Mouse (Mus musculus) neural tube, embryonic 15.5 days (tissue): ENCODE results near the gene Pdcd1. TPM values are rescaled to one million over a fixed set of nuclear protein-coding genes. Genes with fewer than 3 reads are reported as not detected.
"Not testable (repeated sequence)": the region's sequence is repeated elsewhere in the genome, so short reads cannot be mapped to it uniquely, and the experiment has no call there.

Experiments
- ATAC-seq: fragments of 200-750 bp; cut with Nextera tagmentation; 2 replicates; pipeline ENCODE4 v1.8.0; 2017; ENCODE audit warnings: mild to moderate bottlenecking, moderate TSS enrichment, moderate library complexity; ENCODE audit not compliant: low FRiP score
- H3K27ac ChIP-seq: fragments of 300-500 bp; sonication (generic); replicated peaks from 2 replicates; pipeline ENCODE4 v1.5.1; 2015; ENCODE audit warnings: mild to moderate bottlenecking, inconsistent platforms
- H3K27me3 ChIP-seq: fragments of 300-500 bp; sonication (generic); replicated peaks from 2 replicates; pipeline ENCODE4 v1.6.1; 2015; ENCODE audit warnings: inconsistent platforms
- H3K36me3 ChIP-seq: fragments of 300-500 bp; sonication (generic); 2 replicates; pipeline ENCODE4 v1.6.1; 2015; ENCODE audit warnings: inconsistent platforms
- H3K4me1 ChIP-seq: fragments of 300-500 bp; sonication (generic); 2 replicates; pipeline ENCODE4 v1.6.1; 2015; ENCODE audit warnings: inconsistent platforms
- H3K4me2 ChIP-seq: fragments of 300-500 bp; sonication (generic); 2 replicates; pipeline ENCODE4 v1.6.1; 2015; ENCODE audit warnings: inconsistent platforms, mild to moderate bottlenecking, moderate library complexity
- H3K4me3 ChIP-seq: fragments of 300-500 bp; sonication (generic); replicated peaks from 2 replicates; pipeline ENCODE4 v1.5.1; 2015; ENCODE audit warnings: mild to moderate bottlenecking, inconsistent platforms
- H3K9ac ChIP-seq: fragments of 300-500 bp; sonication (generic); replicated peaks from 2 replicates; pipeline ENCODE4 v1.6.1; 2015; ENCODE audit warnings: mild to moderate bottlenecking, inconsistent platforms
- H3K9me3 ChIP-seq: fragments of 300-500 bp; sonication (generic); replicated peaks from 2 replicates; pipeline ENCODE4 v1.6.1; 2016; ENCODE audit warnings: inconsistent platforms
- WGBS: fragments of 180-500 bp; shearing (Covaris S2); methylation state at CpG from one replicate; pipeline ENCODE4 v1.1.7; 2015; ENCODE audit warnings: mixed read lengths; 5-methylcytosine and 5-hydroxymethylcytosine counted together
- polyA plus RNA-seq: library from polyadenylated mRNA; unstranded; fragments of >200 nt; fragmentation: Nextera tagmentation; extraction: Ambion mirVana; gene quantifications from 2 replicates; pipeline ENCODE4 v1.2.1, GENCODE M21; 2015

Pdcd1 gene
- polyA plus RNA-seq, 1 experiment from 2014 or later = not detected

DNA sequence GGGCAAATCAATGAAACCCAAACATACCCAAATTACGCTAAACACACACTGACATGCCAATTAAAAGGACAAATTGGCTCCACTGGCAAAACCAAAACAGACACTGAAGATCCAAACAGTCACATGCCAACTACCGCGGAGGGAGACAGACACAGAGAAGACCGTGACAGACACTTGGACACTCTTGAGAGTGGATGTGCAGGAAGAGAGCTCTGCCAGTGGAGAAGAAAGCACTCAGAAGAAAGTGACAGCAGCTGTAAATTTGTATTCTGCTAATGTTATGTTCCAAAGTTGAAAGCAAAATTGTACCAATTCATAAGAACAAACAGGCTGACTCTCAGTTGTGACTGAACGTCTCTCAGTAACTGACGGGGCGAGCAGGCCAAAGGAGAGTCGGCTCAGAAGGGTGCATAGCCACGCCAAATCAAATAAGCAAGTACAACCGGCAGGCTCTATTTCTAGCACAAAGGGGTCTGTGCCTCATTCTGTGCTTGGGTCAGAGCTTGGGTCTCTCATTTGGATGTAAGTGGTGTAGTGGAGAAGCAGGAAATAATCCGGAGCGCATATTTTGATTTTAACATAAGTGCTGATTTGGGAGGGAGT is 24.7 kb downstream of the Pdcd1 start:
- Histone ChIP-seq H3K9me3 (no peaks in the 10 kb centered on the region), H3K27ac (no peak overlapping the region), H3K4me1 (no peaks in the 10 kb centered on the region), H3K36me3 (no peaks in the 10 kb centered on the region), H3K4me3 (no peak overlapping the region), H3K4me2 (no peak overlapping the region), H3K9ac (no peak overlapping the region), H3K27me3 (no peaks in the 10 kb centered on the region)
- 80% methylated on average over 12 of the region's 12 CpGs for WGBS
- no peak for ATAC-seq

DNA sequence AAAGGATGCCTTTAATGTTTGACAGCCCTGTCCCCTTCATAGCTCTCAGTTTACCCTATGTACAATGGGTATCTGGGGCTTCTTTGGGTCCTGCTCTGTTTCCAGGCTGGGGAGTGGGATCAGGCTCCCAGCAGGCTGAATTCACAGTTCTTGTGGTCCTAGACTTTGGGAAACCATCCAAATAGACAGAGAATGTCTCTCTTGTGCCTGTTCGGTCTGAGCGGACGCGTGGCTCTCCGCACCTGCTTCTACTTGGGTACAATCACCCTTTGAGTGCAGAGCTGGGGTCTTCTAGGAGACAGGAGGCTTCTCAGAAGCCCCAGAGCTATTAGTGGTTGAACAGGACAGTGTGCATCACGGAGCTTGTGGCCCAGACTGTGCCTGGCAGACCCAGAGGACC is 32.2 kb downstream of the Pdcd1 start, which contains the start of gene Neu4:
Neu4 (plus strand) TSS at position 301 of the 400 bp plus-strand sequence.
- H3K27me3 ChIP-seq = no peaks in the 10 kb centered on the region

DNA sequence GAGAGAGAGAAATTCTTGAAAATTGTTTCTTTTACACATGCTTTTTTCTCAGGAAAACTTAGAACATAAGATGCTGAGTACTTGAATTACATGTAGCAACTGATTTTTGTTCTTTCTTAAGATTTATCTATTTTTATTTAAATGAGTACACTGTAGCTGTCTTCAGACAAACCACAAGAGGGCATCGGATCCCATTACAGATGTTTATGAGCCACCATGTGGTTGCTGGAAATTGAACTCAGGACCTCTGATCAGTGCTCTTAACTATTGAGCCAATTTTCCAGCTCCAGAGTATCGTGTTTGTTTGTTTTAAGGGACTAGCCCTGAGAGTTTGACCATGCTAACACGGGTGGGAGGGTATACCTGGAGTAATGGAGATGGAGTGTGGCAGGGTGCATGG is 40.7 kb downstream of the Pdcd1 start:
- no peaks in the 10 kb centered on the region for H3K4me1 ChIP-seq
- H3K27ac ChIP-seq = no peak overlapping the region
- WGBS = 74% methylated on average over 3 of the region's 3 CpGs
- H3K27me3 ChIP-seq = no peaks in the 10 kb centered on the region
- no peak overlapping the region for H3K4me3 ChIP-seq
- H3K36me3 ChIP-seq = no peaks in the 10 kb centered on the region
- no peak overlapping the region for H3K9ac ChIP-seq
- no peak for ATAC-seq
- no peaks in the 10 kb centered on the region for H3K9me3 ChIP-seq
- H3K4me2 ChIP-seq = no peak overlapping the region

More for the DNA sequence above, 32.2 kb downstream of the Pdcd1 start, which contains the start of gene Neu4:
- Histone ChIP-seq H3K4me2 (no peak within 1 kb of the TSS), H3K4me1 (no peaks in the 10 kb centered on the region), H3K9me3 (no peaks in the 10 kb centered on the region), H3K36me3 (no peaks in the 10 kb centered on the region), H3K9ac (no peak within 1 kb of the TSS), H3K27ac (no peak within 1 kb of the TSS), H3K4me3 (no peak within 1 kb of the TSS)
- 84% methylated on average over 6 of the region's 6 CpGs for WGBS
- no peak for ATAC-seq

DNA sequence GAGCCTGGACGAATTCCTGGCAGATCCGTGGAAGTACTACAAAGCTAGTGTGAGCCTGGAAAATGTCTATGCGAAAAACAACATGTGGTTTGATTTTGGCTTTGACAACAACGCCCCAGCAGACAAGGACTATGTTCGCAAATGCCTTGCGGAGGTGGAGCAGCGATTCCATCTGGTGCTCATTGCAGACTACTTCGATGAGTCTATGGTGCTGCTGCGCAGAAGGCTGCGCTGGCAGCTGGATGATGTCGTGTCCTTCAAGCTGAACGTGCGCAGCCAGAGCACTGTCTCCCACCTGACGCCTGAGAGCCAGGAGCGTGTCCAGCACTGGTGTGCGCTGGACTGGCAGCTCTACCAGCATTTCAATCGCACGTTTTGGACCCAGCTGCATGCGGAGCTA is 43.5 kb downstream of the Pdcd1 start:
- not testable (repeated sequence) for H3K36me3 ChIP-seq, H3K9me3 ChIP-seq, H3K27me3 ChIP-seq, H3K4me2 ChIP-seq, H3K9ac ChIP-seq, H3K4me1 ChIP-seq, H3K27ac ChIP-seq, ATAC-seq, H3K4me3 ChIP-seq
- WGBS = 94% methylated on average over 16 of the region's 19 CpGs

DNA sequence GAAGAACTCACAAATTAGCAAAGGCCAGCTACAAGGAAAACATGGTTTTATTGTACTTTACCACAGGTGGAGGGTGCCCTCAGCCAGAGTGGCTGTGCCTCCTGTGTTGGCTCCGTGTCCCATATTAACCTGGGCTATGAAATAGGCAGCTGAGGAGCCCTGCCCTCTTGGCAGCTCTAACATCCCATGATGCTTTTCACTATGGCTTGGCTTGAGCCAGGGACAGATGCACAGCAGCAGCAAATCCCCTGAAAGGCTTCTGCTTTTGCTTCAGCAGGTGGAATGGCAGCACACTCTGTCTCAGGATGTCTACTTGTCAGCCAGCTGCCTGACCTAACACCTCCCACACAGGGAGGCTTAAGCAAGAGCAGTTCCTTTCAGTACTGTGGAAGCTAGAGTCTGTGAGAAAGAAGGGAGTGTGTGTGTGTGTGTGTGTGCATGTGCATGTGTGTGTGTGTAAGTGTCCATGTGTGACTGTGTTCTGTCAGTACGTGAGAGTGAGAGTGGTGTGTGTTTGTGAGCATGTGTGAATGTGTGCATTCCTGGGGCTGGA is 46.3 kb downstream of the Pdcd1 start:
- not testable (repeated sequence) for H3K4me3 ChIP-seq, H3K27me3 ChIP-seq, H3K9me3 ChIP-seq, H3K36me3 ChIP-seq, H3K27ac ChIP-seq, ATAC-seq, H3K4me2 ChIP-seq, H3K9ac ChIP-seq, H3K4me1 ChIP-seq
- WGBS = 78% methylated on average over 2 of the region's 2 CpGs

DNA sequence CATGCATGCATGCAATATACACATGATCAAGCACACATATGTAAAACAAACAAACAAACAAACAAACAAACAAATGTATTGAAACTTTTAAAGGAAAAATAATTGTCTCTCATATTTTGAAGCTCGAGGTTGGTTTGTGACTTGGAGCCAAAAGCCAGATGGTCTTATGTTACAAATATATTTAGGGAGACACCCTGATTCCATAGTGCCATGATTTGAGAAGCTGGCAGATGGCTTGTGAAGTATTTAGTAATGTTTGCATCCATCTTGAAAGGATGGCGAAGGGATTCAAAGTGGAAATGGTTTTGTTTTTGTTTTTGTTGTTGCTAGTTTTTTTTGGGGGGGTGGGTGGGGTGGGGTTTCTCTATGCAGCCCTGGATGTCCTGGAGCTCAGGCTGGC is 51.3 kb downstream of the Pdcd1 start:
- H3K4me1 ChIP-seq = no peaks in the 10 kb centered on the region
- H3K27me3 ChIP-seq = no peaks in the 10 kb centered on the region
- no peaks in the 10 kb centered on the region for H3K36me3 ChIP-seq
- H3K9me3 ChIP-seq = no peaks in the 10 kb centered on the region
- no peak for ATAC-seq
- no peak overlapping the region for H3K9ac ChIP-seq
- no peak overlapping the region for H3K4me2 ChIP-seq
- H3K4me3 ChIP-seq = no peak overlapping the region
- WGBS = 81% methylated on average over 2 of the region's 2 CpGs
- no peak overlapping the region for H3K27ac ChIP-seq

DNA sequence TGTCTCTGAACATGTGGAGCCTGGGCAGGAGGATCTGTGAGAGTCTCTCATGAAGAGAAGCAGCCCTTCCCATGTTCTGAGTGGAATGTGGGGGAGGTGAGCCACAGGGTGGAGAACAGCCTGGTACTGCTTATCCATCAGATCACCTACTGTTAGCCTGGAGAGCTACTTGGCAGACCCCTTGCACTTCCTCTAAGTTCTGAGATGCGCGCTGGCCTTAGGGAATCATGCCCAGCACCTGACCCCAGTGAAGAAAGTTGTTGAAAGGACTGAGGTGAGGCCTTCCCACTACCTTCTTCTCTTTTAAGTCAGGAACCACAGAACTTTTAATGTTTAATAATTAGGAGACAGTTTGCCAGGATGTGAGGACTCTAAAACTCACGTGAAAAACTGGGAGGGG is 60.9 kb downstream of the Pdcd1 start:
- not testable (repeated sequence) for H3K4me3 ChIP-seq, H3K4me2 ChIP-seq, H3K9ac ChIP-seq, H3K4me1 ChIP-seq, H3K36me3 ChIP-seq, H3K9me3 ChIP-seq, H3K27ac ChIP-seq, ATAC-seq, H3K27me3 ChIP-seq
- WGBS = 85% methylated on average over 3 of the region's 3 CpGs

DNA sequence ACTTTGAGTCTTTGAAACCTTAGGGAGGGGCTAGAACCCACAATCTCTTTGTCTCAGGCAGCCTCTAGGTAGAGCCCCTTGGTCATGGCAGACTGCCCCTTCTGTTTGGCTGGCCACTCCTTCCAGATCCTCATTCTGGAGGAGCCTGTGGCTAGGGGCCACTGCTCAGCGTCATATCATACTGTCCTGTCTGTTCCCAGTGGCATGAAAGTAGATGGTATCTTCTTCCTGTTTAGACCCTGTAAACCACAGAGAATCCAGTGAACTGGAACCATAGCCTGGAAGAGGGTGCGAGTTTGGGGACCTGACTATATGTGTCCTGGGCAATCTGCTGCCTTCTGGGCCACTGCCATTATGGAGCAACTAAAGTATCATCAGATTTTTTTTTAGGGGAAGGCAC is 61.3 kb downstream of the Pdcd1 start:
- WGBS = 77% methylated on average over 2 of the region's 2 CpGs

DNA sequence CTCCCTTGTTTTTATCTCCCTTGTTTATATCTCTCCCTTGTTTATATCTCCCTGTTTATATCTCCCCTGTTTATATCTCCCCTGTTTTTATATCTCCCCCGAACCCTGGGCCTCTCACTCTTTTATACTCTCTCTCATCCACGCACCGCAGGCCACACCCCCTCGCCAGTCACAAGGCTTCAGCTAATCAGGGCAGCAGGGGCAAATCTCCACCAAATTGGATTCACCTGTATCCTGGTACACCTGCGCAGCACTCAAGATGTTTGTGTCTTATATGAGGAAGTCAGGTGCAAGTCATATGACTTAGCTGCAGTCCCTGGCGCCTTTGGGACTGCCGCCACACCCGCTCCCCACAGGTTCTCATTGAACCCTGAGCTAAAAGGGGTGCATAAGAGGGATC is 62.1 kb downstream of the Pdcd1 start, which contains the start of gene Gal3st2c:
Gal3st2c (plus strand) TSS at position 301 of the 400 bp plus-strand sequence.
- not testable (repeated sequence) for H3K36me3 ChIP-seq, H3K27me3 ChIP-seq, H3K9ac ChIP-seq, H3K4me1 ChIP-seq, H3K9me3 ChIP-seq, H3K27ac ChIP-seq, H3K4me3 ChIP-seq, ATAC-seq, H3K4me2 ChIP-seq
- 94% methylated on average over 7 of the region's 8 CpGs for WGBS

More for the DNA sequence above, 61.3 kb downstream of the Pdcd1 start:
- not testable (repeated sequence) for H3K27me3 ChIP-seq, H3K4me3 ChIP-seq, H3K36me3 ChIP-seq, H3K4me1 ChIP-seq, ATAC-seq, H3K9me3 ChIP-seq, H3K4me2 ChIP-seq, H3K9ac ChIP-seq, H3K27ac ChIP-seq

DNA sequence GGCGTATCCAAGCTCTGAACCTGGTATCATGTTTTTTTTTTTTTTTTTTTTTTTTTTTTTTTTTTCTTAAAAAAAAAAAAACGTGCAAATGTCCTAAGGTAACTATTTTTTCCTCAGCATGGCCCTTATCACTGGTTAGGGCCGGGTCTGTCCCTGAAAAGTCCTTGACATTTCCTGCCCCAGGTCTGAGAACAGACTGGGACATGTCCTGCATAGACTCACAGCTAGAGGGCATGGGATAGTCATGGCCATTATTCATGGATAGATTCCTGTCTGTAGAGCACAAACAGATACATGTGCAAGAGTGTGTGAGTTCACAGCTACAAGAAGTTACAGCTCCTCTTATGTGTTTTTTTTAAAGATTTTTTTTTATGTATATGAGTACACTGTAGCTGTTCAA is 63.6 kb downstream of the Pdcd1 start:
- Histone ChIP-seq H3K9me3 (no peaks in the 10 kb centered on the region), H3K27me3 (no peaks in the 10 kb centered on the region), H3K4me1 (no peaks in the 10 kb centered on the region), H3K36me3 (no peaks in the 10 kb centered on the region), H3K9ac (no peak overlapping the region), H3K4me3 (no peak overlapping the region), H3K4me2 (no peak overlapping the region), H3K27ac (no peak overlapping the region)
- no peak for ATAC-seq
- WGBS = 75% methylated on average over 3 of the region's 3 CpGs
